Mouse (Mus musculus) spleen, adult 18-20 months (tissue): ENCODE results near the gene Ambra1.
A peak's percentile ranks its signal among the peaks of the same experiment; 100 is the strongest.

Experiments used
- DNase-seq, 2 experiments: peaks; one replicate each; pipeline ENCODE4 v3.0.0; 2022; ENCODE audit warnings: mixed read lengths in 2 of 2

Ambra1 gene

GRCm38 (mm10) chr2:91962864-91963401 lies 233.0 kb downstream of the Ambra1 start:
- DNase-seq = no peak

GRCm38 (mm10) chr2:91963443-91963932 lies 233.6 kb downstream of the Ambra1 start:
- peak; percentile 93 to 99 for DNase-seq

GRCm38 (mm10) chr2:91964610-91965204 lies 234.8 kb downstream of the Ambra1 start:
- DNase-seq = no peak

- DNase-seq = peak; percentile 79 to 81
Measured at GRCm38 (mm10) chr2:91965417-91965816, 235.5 kb downstream of the Ambra1 start.

- DNase-seq = no peak
Measured at GRCm38 (mm10) chr2:91966367-91966766, 236.4 kb downstream of the Ambra1 start.

- DNase-seq = no peak
Measured at GRCm38 (mm10) chr2:91967962-91968361, 238.0 kb downstream of the Ambra1 start.
